Mouse (Mus musculus): ENCODE results near the gene Btbd9. TPM values are rescaled to one million over a fixed set of nuclear protein-coding genes. Genes with fewer than 3 reads are reported as not detected.

Btbd9 gene
- total RNA-seq, 2 experiments from 2014 or later: 40.6 to 40.9 TPM

- no peak for DNase-seq
Observed at GRCm38 (mm10) chr17:30276477-30276876, 299.8 kb downstream of the Btbd9 start.

- DNase-seq: no peak
Observed at GRCm38 (mm10) chr17:30272769-30273168, 303.5 kb downstream of the Btbd9 start.

- no peak for DNase-seq
Observed at GRCm38 (mm10) chr17:30269136-30270063, 306.9 kb downstream of the Btbd9 start.

- DNase-seq: no peak
Observed at GRCm38 (mm10) chr17:30268456-30268855, 307.8 kb downstream of the Btbd9 start.

GRCm38 (mm10) chr17:30267432-30267973, 308.8 kb downstream of the Btbd9 start:
- DNase-seq: no peak

- DNase-seq: no peak
Observed at GRCm38 (mm10) chr17:30263535-30263934, 312.8 kb downstream of the Btbd9 start.

GRCm38 (mm10) chr17:30262943-30263342, 313.3 kb downstream of the Btbd9 start:
- DNase-seq: no peak

- no peak for DNase-seq
Observed at GRCm38 (mm10) chr17:30262440-30262839, 313.8 kb downstream of the Btbd9 start.

- DNase-seq: no peak
Observed at GRCm38 (mm10) chr17:30261983-30262340, 314.3 kb downstream of the Btbd9 start.

- no peak for DNase-seq
Observed at GRCm38 (mm10) chr17:30261307-30261982, 314.8 kb downstream of the Btbd9 start.

- no peak for DNase-seq
Observed at GRCm38 (mm10) chr17:30260641-30261306, 315.5 kb downstream of the Btbd9 start.

GRCm38 (mm10) chr17:30259938-30260337, 316.4 kb downstream of the Btbd9 start:
- no peak for DNase-seq

- peak; percentile 32 for DNase-seq
Observed at GRCm38 (mm10) chr17:30258480-30258879, 317.8 kb downstream of the Btbd9 start.

- DNase-seq: no peak
Observed at GRCm38 (mm10) chr17:30255928-30256560, 320.2 kb downstream of the Btbd9 start.

GRCm38 (mm10) chr17:30253924-30254323, 322.4 kb downstream of the Btbd9 start:
- DNase-seq: no peak

- DNase-seq: no peak
Observed at GRCm38 (mm10) chr17:30253028-30253427, 323.3 kb downstream of the Btbd9 start.

- DNase-seq: peak; percentile 52
Observed at GRCm38 (mm10) chr17:30245308-30245706, 331.0 kb downstream of the Btbd9 start.

- peak; percentile 39 for DNase-seq
Observed at GRCm38 (mm10) chr17:30244651-30245307, 331.5 kb downstream of the Btbd9 start.

- no peak for DNase-seq
Observed at GRCm38 (mm10) chr17:30243540-30243939, 332.7 kb downstream of the Btbd9 start.

GRCm38 (mm10) chr17:30242647-30243046, 333.6 kb downstream of the Btbd9 start:
- DNase-seq: no peak

- no peak for DNase-seq
Observed at GRCm38 (mm10) chr17:30241720-30242322, 334.5 kb downstream of the Btbd9 start.
